Mouse (Mus musculus): Measurements from ENCODE around the gene Grid1. TPM values are rescaled to one million over a fixed set of nuclear protein-coding genes. Genes with fewer than 3 reads are reported as not detected.

The Grid1 gene
- polyA plus RNA-seq, 1 experiment from 2014 or later = 0.23 TPM

- Histone ChIP-seq H3K4me1 (no peaks in the 10 kb centered on the region), H3K9ac (no peak overlapping the region), H3K27ac (no peak overlapping the region), H3K9me3 (replicated peaks) (no peaks in the 10 kb centered on the region), H3K4me3 (no peak overlapping the region), H3K36me3 (no peaks in the 10 kb centered on the region), H3K27me3 (replicated peaks) (peaks cover 21% of the 10 kb centered on the region; the same call in 1 of the 2 replicates), H3K4me2 (no peak overlapping the region)
- 72% methylated on average over 3 of the region's 3 CpGs for WGBS (ENCODE audit: insufficient replicate concordance)
- no peak for ATAC-seq
These were observed 64.7 kb downstream of the Grid1 start for GRCm38 (mm10) chr14:34884611-34885010.

DNA sequence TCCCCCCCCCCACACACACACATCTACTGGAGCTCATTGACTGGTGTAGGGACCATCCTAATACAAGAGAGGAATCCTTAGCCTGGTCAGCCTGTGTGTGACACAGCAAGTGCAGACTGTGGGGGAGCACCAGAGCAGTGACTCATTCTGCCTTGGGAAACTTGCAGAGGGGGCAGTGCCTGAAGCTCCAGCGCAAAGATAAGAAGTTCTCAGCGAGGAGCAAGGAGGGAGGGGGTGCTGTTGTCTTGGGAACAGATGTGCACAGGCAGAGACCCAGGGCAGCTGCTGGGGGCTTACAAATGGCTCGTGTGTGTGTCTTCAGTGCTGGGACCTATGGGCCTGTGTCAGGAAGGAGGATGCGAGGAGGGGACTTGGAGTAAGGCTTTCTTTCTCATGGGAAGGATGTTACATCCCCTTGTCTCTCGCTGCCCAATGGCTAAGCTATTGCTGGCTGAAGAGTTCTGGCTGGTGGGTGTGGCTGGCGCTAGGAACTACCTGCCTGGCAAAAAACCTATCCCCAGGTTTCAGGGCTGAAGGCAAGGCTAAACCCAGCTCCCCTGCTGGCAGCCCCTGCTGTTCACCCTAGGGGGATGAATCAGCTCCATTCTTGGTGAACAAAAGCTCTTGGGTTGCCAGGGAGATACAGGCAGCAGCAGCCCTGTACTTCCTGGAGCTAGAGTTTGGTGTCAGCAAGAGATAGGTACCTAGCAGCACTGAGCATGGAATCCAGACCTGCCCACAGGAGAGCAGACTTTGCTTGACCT lies 72.0 kb downstream of the Grid1 start:
- no peak overlapping the region for H3K27ac ChIP-seq
- no peak overlapping the region for H3K4me2 ChIP-seq
- H3K36me3 ChIP-seq = no peaks in the 10 kb centered on the region
- no peak for ATAC-seq
- WGBS (ENCODE audit: insufficient replicate concordance) = 8% methylated on average over 6 of the region's 6 CpGs
- H3K9me3 ChIP-seq (replicated peaks) = no peaks in the 10 kb centered on the region
- no peak overlapping the region for H3K9ac ChIP-seq
- no peaks in the 10 kb centered on the region for H3K4me1 ChIP-seq
- peaks cover 24% of the 10 kb centered on the region for H3K27me3 ChIP-seq (replicated peaks)
- no peak overlapping the region for H3K4me3 ChIP-seq

GRCm38 (mm10) chr14:34896253-34896982 lies 76.5 kb downstream of the Grid1 start:
- H3K27me3 ChIP-seq (replicated peaks) = peaks cover 27% of the 10 kb centered on the region
- no peak overlapping the region for H3K27ac ChIP-seq
- peak overlapping the region; percentile 50 for H3K4me2 ChIP-seq
- H3K9me3 ChIP-seq (replicated peaks) = no peaks in the 10 kb centered on the region
- no peaks in the 10 kb centered on the region for H3K36me3 ChIP-seq
- H3K4me1 ChIP-seq = no peaks in the 10 kb centered on the region
- WGBS (ENCODE audit: insufficient replicate concordance) = 9% methylated on average over 33 of the region's 33 CpGs
- H3K4me3 ChIP-seq = no peak overlapping the region; the same call in 1 of the 2 replicates
- no peak for ATAC-seq
- H3K9ac ChIP-seq = no peak overlapping the region

- Histone ChIP-seq H3K9me3 (replicated peaks) (no peaks in the 10 kb centered on the region), H3K36me3 (no peaks in the 10 kb centered on the region), H3K4me3 (no peak overlapping the region), H3K27me3 (replicated peaks) (no peaks in the 10 kb centered on the region), H3K27ac (no peak overlapping the region), H3K4me2 (no peak overlapping the region), H3K4me1 (no peaks in the 10 kb centered on the region), H3K9ac (no peak overlapping the region)
- ATAC-seq = no peak
- 55% methylated on average over 4 of the region's 4 CpGs for WGBS (ENCODE audit: insufficient replicate concordance)
These were observed 83.9 kb downstream of the Grid1 start for GRCm38 (mm10) chr14:34903854-34904253.

- ATAC-seq = no peak
- no peaks in the 10 kb centered on the region for H3K36me3 ChIP-seq
- H3K27ac ChIP-seq = no peak overlapping the region
- H3K27me3 ChIP-seq (replicated peaks) = no peaks in the 10 kb centered on the region
- H3K9me3 ChIP-seq (replicated peaks) = no peaks in the 10 kb centered on the region
- H3K4me1 ChIP-seq = no peaks in the 10 kb centered on the region
- WGBS (ENCODE audit: insufficient replicate concordance) = 35% methylated on average over 2 of the region's 2 CpGs
- no peak overlapping the region for H3K4me3 ChIP-seq
- H3K4me2 ChIP-seq = no peak overlapping the region
- no peak overlapping the region for H3K9ac ChIP-seq
These were observed 85.8 kb downstream of the Grid1 start for GRCm38 (mm10) chr14:34905697-34906096.

GRCm38 (mm10) chr14:34908366-34908765 lies 88.5 kb downstream of the Grid1 start:
- 64% methylated on average over 2 of the region's 2 CpGs for WGBS (ENCODE audit: insufficient replicate concordance)
- Histone ChIP-seq H3K36me3 (no peaks in the 10 kb centered on the region), H3K9ac (no peak overlapping the region), H3K9me3 (replicated peaks) (no peaks in the 10 kb centered on the region), H3K4me1 (no peaks in the 10 kb centered on the region), H3K27me3 (replicated peaks) (no peaks in the 10 kb centered on the region), H3K4me3 (no peak overlapping the region), H3K27ac (no peak overlapping the region), H3K4me2 (no peak overlapping the region)
- no peak for ATAC-seq

DNA sequence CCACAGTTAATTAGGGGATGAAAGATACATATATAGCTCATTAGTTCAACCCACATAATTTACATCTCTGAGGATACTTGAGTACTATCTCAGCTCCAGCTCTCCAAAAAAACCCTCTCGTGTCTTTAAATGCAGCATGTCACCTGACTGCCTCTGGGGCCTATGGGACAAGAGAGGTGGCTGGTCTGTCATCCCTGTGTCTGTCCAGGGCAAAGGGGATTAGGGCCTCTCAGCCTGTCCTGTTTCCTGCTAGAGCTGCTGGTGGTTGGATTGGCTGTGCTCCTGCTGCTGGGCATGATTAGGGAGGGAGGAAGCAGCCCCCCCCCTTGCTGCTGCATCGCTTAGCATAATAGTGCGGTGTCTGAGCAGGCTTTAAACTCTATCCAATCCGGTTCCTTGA lies 88.9 kb downstream of the Grid1 start:
- H3K4me1 ChIP-seq = no peaks in the 10 kb centered on the region
- no peaks in the 10 kb centered on the region for H3K9me3 ChIP-seq (replicated peaks)
- H3K4me2 ChIP-seq = no peak overlapping the region
- no peaks in the 10 kb centered on the region for H3K36me3 ChIP-seq
- no peak for ATAC-seq
- no peak overlapping the region for H3K4me3 ChIP-seq
- H3K27ac ChIP-seq = no peak overlapping the region
- WGBS (ENCODE audit: insufficient replicate concordance) = 48% methylated on average over 4 of the region's 4 CpGs
- no peaks in the 10 kb centered on the region for H3K27me3 ChIP-seq (replicated peaks)
- H3K9ac ChIP-seq = no peak overlapping the region

DNA sequence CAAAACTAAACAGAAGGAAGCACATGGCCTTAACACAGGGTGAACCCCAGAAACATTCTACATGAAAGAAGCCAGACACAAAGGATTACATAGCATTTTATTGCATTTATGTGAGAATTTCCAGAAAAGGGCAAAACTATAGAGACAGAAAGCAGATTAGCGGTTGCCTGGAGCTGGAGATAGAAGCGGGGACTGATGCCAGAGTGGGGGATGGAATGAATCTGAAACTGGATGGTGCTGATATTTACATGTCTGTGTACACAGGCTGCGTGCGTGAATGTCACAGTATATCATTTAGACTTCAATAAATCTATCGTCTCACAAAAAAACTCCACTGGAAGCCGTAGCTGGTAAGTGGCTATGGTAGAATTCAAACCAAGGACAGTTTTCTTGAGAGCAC lies 96.4 kb downstream of the Grid1 start:
- H3K4me3 ChIP-seq = no peak overlapping the region
- H3K9ac ChIP-seq = no peak overlapping the region
- H3K4me1 ChIP-seq = no peaks in the 10 kb centered on the region
- H3K36me3 ChIP-seq = no peaks in the 10 kb centered on the region
- WGBS (ENCODE audit: insufficient replicate concordance) = 73% methylated on average over 6 of the region's 6 CpGs
- no peaks in the 10 kb centered on the region for H3K9me3 ChIP-seq (replicated peaks)
- H3K4me2 ChIP-seq = no peak overlapping the region
- no peak for ATAC-seq
- no peaks in the 10 kb centered on the region for H3K27me3 ChIP-seq (replicated peaks)
- H3K27ac ChIP-seq = no peak overlapping the region

DNA sequence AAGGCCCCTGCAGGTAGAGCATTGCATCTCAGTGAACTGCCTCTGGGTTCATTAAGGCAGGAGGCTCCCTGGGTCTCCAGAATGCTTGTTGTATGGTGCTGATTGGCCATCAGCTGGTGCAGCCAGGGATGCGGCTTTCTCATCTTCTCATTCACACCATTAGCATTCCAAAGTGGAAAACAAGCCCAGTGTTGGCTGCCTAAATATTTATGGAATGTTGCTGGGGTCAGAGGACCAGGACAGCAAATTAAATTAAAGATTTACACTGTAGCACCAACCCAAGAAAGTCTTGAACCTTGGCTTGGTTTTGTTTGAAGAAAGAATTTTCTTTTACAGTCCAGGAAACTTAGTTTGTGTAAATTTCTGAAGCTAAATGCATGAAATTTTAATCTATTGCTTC lies 97.2 kb downstream of the Grid1 start:
- no peak overlapping the region for H3K9ac ChIP-seq
- 38% methylated on average over 1 of the region's 1 CpGs for WGBS (ENCODE audit: insufficient replicate concordance)
- no peak overlapping the region for H3K27ac ChIP-seq
- no peak for ATAC-seq
- H3K4me1 ChIP-seq = no peaks in the 10 kb centered on the region
- no peak overlapping the region for H3K4me3 ChIP-seq
- H3K9me3 ChIP-seq (replicated peaks) = no peaks in the 10 kb centered on the region
- no peak overlapping the region for H3K4me2 ChIP-seq
- H3K27me3 ChIP-seq (replicated peaks) = no peaks in the 10 kb centered on the region
- H3K36me3 ChIP-seq = no peaks in the 10 kb centered on the region

DNA sequence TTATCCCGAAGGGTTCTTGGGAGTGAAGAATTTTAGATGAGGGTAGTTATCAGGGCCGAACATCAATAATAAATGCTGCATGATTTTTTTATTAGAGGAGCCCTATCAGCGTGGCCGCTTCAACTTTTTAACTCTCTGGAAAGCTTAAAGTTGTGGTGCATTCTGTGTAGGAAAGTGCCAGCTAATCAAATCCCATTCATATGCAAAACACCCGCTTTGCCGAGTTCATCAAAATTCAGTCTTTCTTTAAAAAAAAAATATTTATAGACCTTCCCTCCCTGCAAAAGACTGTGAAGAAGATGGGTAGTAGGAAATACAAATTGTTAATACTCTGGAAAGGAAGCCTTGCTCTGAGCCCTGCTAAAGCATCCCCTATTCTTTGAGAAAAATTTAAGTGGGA lies 99.3 kb downstream of the Grid1 start:
- no peak overlapping the region for H3K4me2 ChIP-seq
- no peak overlapping the region for H3K27ac ChIP-seq
- no peaks in the 10 kb centered on the region for H3K27me3 ChIP-seq (replicated peaks)
- ATAC-seq = no peak
- no peak overlapping the region for H3K4me3 ChIP-seq
- H3K4me1 ChIP-seq = no peaks in the 10 kb centered on the region
- no peaks in the 10 kb centered on the region for H3K36me3 ChIP-seq
- WGBS (ENCODE audit: insufficient replicate concordance) = 64% methylated on average over 6 of the region's 6 CpGs
- no peaks in the 10 kb centered on the region for H3K9me3 ChIP-seq (replicated peaks)
- no peak overlapping the region for H3K9ac ChIP-seq

- no peak overlapping the region for H3K9ac ChIP-seq
- H3K27ac ChIP-seq = no peak overlapping the region
- H3K36me3 ChIP-seq = no peaks in the 10 kb centered on the region
- H3K4me3 ChIP-seq = no peak overlapping the region
- no peaks in the 10 kb centered on the region for H3K27me3 ChIP-seq (replicated peaks)
- no peaks in the 10 kb centered on the region for H3K9me3 ChIP-seq (replicated peaks)
- no peak for ATAC-seq
- no peak overlapping the region for H3K4me2 ChIP-seq
- H3K4me1 ChIP-seq = no peaks in the 10 kb centered on the region
- 65% methylated on average over 9 of the region's 9 CpGs for WGBS (ENCODE audit: insufficient replicate concordance)
These were observed 101.4 kb downstream of the Grid1 start for GRCm38 (mm10) chr14:34921265-34921664.

GRCm38 (mm10) chr14:34925021-34925420 lies 105.1 kb downstream of the Grid1 start:
- no peaks in the 10 kb centered on the region for H3K4me1 ChIP-seq
- H3K27me3 ChIP-seq (replicated peaks) = no peaks in the 10 kb centered on the region
- no peaks in the 10 kb centered on the region for H3K36me3 ChIP-seq
- H3K27ac ChIP-seq = no peak overlapping the region
- WGBS (ENCODE audit: insufficient replicate concordance) = 45% methylated on average over 5 of the region's 5 CpGs
- H3K4me2 ChIP-seq = no peak overlapping the region
- H3K4me3 ChIP-seq = no peak overlapping the region
- ATAC-seq = no peak
- H3K9me3 ChIP-seq (replicated peaks) = no peaks in the 10 kb centered on the region
- no peak overlapping the region for H3K9ac ChIP-seq

All from liver, embryonic 12.5 days (tissue).